Mouse (Mus musculus) kidney, adult 8-10 months (tissue): Measurements from ENCODE around the gene Clpp.

ENCODE experiments used
- DNase-seq, 2 experiments: peaks; one replicate each; pipeline ENCODE4 v3.0.0; 2022

The Clpp gene

DNA sequence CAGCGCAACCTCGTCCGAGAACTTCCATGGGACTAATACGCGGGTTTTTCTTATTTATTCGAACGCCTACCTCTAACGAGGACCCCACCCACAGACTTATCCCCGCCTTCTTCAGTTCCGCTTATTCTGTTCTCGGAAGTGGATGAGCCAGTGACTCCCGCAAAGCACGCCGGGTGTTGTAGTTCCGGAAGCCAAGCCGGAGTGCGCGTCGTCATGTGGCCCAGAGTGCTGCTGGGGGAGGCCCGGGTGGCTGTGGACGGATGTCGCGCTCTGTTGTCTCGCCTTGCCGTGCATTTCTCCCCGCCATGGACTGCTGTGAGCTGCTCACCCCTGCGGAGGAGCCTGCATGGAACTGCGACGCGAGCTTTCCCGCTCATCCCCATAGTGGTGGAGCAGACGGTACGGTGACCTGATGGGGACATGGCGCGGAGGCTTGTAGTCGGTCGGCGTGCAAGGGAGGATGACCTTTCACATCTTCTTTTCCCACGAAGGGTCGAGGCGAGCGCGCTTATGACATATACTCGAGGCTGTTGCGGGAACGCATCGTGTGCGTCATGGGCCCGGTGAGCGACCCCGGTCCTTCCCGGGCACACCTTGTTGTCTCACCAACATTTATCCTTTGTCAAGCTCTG is at the start of gene Clpp:
Gene Clpp, plus strand, starts transcription at position 191 of the 632 bp plus-strand sequence.
- peak; percentile 96 for DNase-seq

DNA sequence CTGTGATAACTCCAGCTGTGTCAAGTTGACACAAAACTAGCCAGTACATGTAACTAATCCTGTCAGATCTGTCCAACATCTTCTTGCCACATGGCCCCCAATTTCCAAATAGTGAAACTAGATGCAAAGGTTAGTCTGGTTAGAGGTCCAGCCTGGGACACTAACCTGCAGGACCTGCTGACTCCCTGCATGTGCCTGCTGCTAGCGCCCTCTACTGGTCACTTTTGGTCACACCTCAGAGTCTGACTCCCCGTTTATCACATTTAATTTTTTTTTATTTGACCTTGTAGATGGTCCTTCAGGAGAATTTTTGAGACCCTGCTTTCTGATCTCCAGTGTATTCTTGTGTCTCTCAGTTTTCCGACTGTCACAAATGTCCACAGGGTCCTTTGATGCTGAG is 39.2 kb upstream of the Clpp start:
- peak; percentile 38 to 74 for DNase-seq

DNA sequence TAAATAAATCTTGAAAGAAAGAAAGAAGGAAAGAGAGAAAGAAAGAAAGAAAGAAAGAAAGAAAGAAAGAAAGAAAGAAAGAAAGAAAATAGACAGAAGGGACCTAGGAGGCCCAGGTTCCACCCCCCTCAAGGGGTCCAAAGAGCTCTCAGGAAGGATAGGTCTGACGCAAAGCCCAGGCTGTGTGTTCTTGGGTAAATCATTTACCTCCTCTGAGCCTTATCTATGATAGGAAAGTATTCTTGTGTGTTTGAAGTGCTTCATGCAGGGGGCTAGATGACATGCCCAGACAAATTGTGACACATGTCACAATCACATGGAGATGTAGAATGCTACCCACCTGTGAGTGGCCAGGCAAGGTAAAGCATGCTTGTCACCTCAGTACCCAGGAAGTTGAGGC is 37.5 kb upstream of the Clpp start:
- DNase-seq = no peak

GRCm38 (mm10) chr17:56954871-56955270 is 35.2 kb upstream of the Clpp start:
- DNase-seq = no peak

- DNase-seq = no peak
Measured at GRCm38 (mm10) chr17:56957763-56958429, 32.2 kb upstream of the Clpp start.

- DNase-seq = no peak
Measured at GRCm38 (mm10) chr17:56958667-56959066, 31.4 kb upstream of the Clpp start.

DNA sequence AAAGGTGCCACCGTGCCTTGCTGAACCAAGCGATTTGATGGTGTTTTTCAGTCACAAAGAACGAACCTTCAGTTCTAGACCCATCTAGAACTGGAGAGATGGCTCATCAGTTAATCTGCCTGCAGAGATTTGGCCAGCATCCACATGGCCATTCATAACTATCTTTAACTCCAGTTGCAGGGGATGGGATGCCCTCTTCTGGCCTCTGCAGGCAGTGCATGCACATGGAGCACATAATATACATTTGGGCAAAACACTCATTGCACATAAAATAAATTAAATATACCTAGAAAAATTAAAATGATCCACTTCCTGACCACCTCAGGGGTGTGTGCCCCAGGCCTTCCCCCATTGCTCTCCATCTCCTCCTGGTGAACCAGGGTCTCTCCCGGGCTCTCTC is 28.2 kb upstream of the Clpp start:
- DNase-seq = no peak

GRCm38 (mm10) chr17:56962642-56963405 is 27.3 kb upstream of the Clpp start:
- DNase-seq = no peak

GRCm38 (mm10) chr17:56963646-56964045 is 26.5 kb upstream of the Clpp start:
- no peak for DNase-seq

DNA sequence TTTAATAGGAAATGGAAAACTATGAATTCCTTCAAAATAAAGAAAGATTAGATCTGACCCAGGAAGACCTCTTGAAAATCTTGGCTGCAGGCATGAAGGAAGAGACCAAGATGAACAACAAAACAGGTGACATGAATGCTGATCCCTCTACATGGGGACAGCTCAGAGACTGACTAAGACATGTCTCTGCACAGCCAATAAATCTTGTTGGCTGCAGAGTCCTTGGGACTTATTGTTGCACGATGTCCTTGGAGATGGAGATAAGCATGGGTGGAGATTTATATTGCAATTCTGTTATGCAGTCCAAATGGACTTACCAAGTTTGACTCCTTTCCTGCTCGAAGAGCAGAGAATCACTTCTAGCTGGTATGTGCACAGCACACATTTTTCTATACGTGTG is 20.8 kb upstream of the Clpp start:
- no peak for DNase-seq

DNA sequence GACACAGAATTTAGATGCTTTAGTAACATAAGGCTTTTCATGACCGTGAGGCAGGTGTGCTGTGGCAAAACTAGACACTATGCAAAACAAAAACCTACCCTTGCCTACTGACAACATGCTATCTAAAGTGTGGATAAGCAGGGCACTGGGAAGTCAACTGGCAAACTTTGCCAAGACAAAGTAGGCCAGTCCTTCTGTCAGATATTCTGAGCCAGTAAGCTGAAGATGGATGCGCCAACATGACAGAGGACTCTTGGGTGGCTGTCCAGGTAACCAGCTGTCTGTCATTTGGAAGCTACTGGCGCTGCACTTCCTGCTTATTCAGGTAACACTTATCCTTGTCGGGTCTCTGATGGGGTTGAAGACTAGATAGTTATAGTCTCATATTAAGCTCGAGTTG is 20.0 kb upstream of the Clpp start:
- DNase-seq = no peak

DNA sequence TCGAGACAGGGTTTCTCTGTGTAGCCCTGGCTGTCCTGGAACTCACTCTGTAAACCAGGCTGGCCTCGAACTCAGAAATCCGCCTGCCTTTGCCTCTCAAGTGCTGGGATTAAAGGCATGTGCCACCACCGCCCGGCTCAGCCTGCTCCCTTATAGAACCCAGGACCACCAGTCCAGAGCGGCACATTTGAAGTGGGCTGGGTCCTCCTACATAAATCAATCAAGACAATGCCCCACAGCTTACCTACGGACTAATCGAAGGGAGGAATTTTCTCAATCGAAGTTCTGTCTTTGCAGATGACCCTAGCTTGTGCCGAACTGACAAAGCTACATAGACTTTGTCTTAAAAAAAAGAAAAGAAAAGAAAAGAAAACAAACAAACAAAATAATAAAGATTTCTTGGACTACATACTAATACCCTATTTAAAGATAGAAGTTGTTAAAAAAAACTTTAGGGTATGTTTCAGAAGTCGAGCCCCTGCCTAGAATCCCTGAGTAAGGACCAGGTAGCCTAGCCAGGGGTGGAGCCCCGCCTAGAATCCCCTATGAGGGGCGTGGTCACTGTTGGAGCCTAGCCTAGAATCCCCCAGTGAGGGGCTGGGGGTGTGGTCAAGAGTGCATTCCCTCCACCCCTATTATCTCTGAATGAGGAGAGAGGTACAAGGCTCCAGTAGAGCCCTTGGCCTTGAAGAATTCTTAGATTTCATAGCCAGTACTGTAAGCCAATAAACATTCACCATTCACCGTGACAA is 16.0 kb upstream of the Clpp start:
- DNase-seq = no peak

DNA sequence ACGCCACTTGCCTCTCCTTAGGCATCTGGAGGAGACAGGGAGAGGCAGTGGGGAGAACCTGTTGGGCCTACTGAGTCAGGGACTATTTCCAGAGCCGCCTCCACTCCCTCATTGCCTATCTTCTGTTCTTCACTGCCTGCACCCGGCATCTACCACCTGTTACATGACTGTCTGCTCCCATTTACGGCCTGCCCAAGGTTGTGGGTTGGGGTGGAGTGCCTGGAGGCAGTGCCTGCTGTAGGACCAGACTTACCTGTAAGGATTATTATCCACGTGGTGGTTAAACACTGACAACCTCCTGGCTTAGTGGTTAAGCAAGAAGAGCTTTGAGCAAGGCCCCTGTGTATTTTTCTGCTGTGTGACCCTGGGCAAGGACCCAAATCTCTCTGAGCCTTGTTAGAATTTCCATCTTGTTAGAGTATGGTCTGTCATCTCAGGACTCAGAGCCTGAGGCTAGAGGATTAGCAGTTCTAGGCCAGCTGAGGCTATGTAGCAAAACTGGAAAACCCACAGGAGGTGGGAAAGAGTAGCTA is 15.3 kb upstream of the Clpp start:
- DNase-seq = no peak

- DNase-seq = no peak
Measured at GRCm38 (mm10) chr17:56975391-56975790, 14.7 kb upstream of the Clpp start.

GRCm38 (mm10) chr17:56976531-56977390 is 13.3 kb upstream of the Clpp start:
- no peak for DNase-seq

DNA sequence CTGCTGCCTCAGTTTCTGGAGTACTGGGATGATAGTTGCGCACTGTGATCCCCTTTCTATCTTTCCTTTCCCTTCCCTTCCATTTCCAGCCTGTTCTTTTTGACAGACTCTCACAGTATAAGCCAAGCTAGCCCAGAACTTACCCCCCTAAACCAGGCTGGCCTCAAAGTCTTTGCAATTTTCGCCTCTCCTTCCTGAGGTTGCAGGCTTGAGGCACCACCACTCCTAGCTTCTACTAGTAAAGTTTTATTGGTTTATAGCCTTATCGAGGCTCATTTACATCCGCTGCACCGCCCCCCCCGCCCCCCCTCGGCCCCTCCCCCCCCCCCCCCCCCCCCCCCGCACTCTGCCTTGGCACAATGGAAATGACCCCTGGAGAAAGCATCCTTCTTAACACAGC is 10.6 kb upstream of the Clpp start:
- no peak for DNase-seq

DNA sequence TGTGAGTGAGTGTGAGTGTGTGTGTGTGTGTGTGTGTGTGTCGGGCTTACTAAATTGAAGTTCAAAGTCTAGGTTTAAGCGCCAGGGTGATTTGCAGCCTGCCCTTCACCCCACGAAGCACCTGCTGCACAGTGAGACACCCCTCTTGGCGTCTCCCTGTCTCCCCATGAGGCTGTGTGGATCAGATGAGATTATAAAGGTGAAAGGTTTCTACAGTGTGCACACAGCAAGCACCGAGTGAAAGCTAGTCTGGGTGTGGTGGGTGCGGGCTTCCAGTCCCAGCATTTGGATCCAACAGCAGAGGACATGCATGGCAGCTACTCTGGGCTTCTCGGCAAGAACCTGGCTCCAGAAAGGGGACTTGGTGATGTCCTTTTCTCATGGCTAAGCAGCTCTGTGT is 9.1 kb upstream of the Clpp start:
- DNase-seq = no peak

GRCm38 (mm10) chr17:56982013-56982412 is 8.1 kb upstream of the Clpp start, which contains the start of gene Acer1:
TSS of gene Acer1 (minus strand) at chr17:56982126.
- no peak for DNase-seq

- DNase-seq = no peak
Measured at GRCm38 (mm10) chr17:56984886-56985285, 5.2 kb upstream of the Clpp start.

GRCm38 (mm10) chr17:56985656-56986055 is 4.4 kb upstream of the Clpp start:
- DNase-seq = no peak

DNA sequence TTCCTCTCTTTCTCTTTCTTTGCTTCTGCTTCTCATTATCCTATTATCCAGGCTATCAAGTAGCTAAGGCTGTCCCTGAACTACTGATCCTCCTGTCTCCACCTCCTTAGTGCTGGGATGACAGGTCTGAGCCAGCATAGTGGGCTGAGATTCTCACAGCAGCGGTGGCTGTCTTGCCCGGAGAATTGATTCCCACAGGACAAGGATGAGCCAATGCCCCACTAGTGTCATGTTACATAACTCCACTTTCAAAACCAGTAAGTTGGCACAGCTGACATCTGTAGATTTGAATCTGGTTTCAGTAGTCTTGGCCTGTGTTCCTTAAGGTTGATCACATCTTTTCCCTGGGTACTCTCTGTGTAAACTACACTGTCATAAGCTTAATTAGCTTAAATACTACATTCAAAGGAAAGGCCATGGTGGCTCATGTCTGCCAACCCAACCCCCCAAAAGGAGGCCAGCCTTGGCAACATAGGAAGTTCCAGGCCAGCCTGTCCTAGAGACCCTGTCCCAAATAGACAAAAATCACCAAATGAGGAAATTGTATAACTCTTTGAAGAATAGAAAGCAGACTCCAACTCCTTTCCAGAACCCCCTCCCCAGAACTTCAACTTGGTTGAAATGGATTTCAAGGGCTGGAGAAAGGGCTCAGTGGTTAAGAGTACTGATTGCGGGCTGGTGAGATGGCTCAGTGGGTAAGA is 3.9 kb upstream of the Clpp start:
- no peak for DNase-seq
